Mouse (Mus musculus): ENCODE results near the gene Atp6ap2. TPM values are rescaled to one million over a fixed set of nuclear protein-coding genes. Genes with fewer than 3 reads are reported as not detected.
A peak's percentile ranks its signal among the peaks of the same experiment; 100 is the strongest.

The Atp6ap2 gene
- total and polyA plus RNA-seq, 2 experiments from 2014 or later, result 124 to 259 TPM

- H3K4me2 ChIP-seq (ENCODE audit: low read depth, low read length), result no peak overlapping the region
- TF ChIP-seq CTCF (IDR thresholded peaks at IDR 0.05; ENCODE audit: low read depth), result no peak
- H3K27me3 ChIP-seq (ENCODE audit: insufficient read depth, low read length), result no peaks in the 10 kb centered on the region
- H3K9me3 ChIP-seq (ENCODE audit: low read length), result no peaks in the 10 kb centered on the region
- H3K36me3 ChIP-seq (ENCODE audit: insufficient read depth, low read length), result no peaks in the 10 kb centered on the region
- no peak overlapping the region for H3K4me3 ChIP-seq (ENCODE audit: low read length)
- H3K9ac ChIP-seq (replicated peaks; ENCODE audit: low read length), result no peak overlapping the region
- 67% methylated on average over 3 of the region's 4 CpGs for WGBS
- H3K4me1 ChIP-seq (ENCODE audit: insufficient read depth, low read length), result no peaks in the 10 kb centered on the region
- no peak for DNase-seq (ENCODE audit: low spot score)
- H3K27ac ChIP-seq, result no peak overlapping the region
- no peak for ATAC-seq
Measured at GRCm38 (mm10) chrX:12625131-12625530, 37.5 kb downstream of the Atp6ap2 start.

- 32% methylated on average over 2 of the region's 2 CpGs for WGBS
- ATAC-seq, result no peak
- H3K27ac ChIP-seq, result no peak overlapping the region
- H3K36me3 ChIP-seq (ENCODE audit: insufficient read depth, low read length), result no peaks in the 10 kb centered on the region
- no peaks in the 10 kb centered on the region for H3K9me3 ChIP-seq (ENCODE audit: low read length)
- H3K4me1 ChIP-seq (ENCODE audit: insufficient read depth, low read length), result no peaks in the 10 kb centered on the region
- H3K4me2 ChIP-seq (ENCODE audit: low read depth, low read length), result no peak overlapping the region
- H3K9ac ChIP-seq (replicated peaks; ENCODE audit: low read length), result no peak overlapping the region
- H3K4me3 ChIP-seq (ENCODE audit: low read length), result no peak overlapping the region
- no peak for DNase-seq (ENCODE audit: low spot score)
- no peak for TF ChIP-seq CTCF (IDR thresholded peaks at IDR 0.05; ENCODE audit: low read depth)
- no peaks in the 10 kb centered on the region for H3K27me3 ChIP-seq (ENCODE audit: insufficient read depth, low read length)
Measured at GRCm38 (mm10) chrX:12644976-12645375, 57.4 kb downstream of the Atp6ap2 start.

- DNase-seq (ENCODE audit: low spot score), result peak; percentile 87
- Histone ChIP-seq H3K4me3 (ENCODE audit: low read length) (no peak overlapping the region), H3K27ac (no peak overlapping the region), H3K4me1 (ENCODE audit: insufficient read depth, low read length) (no peaks in the 10 kb centered on the region), H3K4me2 (ENCODE audit: low read depth, low read length) (no peak overlapping the region), H3K27me3 (ENCODE audit: insufficient read depth, low read length) (no peaks in the 10 kb centered on the region), H3K36me3 (ENCODE audit: insufficient read depth, low read length) (no peaks in the 10 kb centered on the region), H3K9ac (replicated peaks; ENCODE audit: low read length) (no peak overlapping the region), H3K9me3 (ENCODE audit: low read length) (no peaks in the 10 kb centered on the region)
- ATAC-seq, result peak; percentile 79
- TF ChIP-seq CTCF (IDR thresholded peaks at IDR 0.05; ENCODE audit: low read depth), result peak; percentile 51
- WGBS, result 46% methylated on average over 12 of the region's 12 CpGs
Measured at GRCm38 (mm10) chrX:12645531-12646304, 58.1 kb downstream of the Atp6ap2 start.

GRCm38 (mm10) chrX:12651906-12652305, 64.3 kb downstream of the Atp6ap2 start:
- no peak for DNase-seq (ENCODE audit: low spot score)
- Histone ChIP-seq H3K4me2 (ENCODE audit: low read depth, low read length) (no peak overlapping the region), H3K9me3 (ENCODE audit: low read length) (no peaks in the 10 kb centered on the region), H3K27ac (no peak overlapping the region), H3K27me3 (ENCODE audit: insufficient read depth, low read length) (no peaks in the 10 kb centered on the region), H3K4me1 (ENCODE audit: insufficient read depth, low read length) (no peaks in the 10 kb centered on the region), H3K9ac (replicated peaks; ENCODE audit: low read length) (no peak overlapping the region), H3K36me3 (ENCODE audit: insufficient read depth, low read length) (no peaks in the 10 kb centered on the region), H3K4me3 (ENCODE audit: low read length) (no peak overlapping the region)
- WGBS, result 90% methylated on average over 16 of the region's 16 CpGs
- no peak for TF ChIP-seq CTCF (IDR thresholded peaks at IDR 0.05; ENCODE audit: low read depth)
- no peak for ATAC-seq

GRCm38 (mm10) chrX:12653879-12654278, 66.3 kb downstream of the Atp6ap2 start:
- Histone ChIP-seq H3K4me2 (ENCODE audit: low read depth, low read length) (no peak overlapping the region), H3K9ac (replicated peaks; ENCODE audit: low read length) (no peak overlapping the region), H3K4me1 (ENCODE audit: insufficient read depth, low read length) (no peaks in the 10 kb centered on the region), H3K36me3 (ENCODE audit: insufficient read depth, low read length) (no peaks in the 10 kb centered on the region), H3K9me3 (ENCODE audit: low read length) (no peaks in the 10 kb centered on the region), H3K27me3 (ENCODE audit: insufficient read depth, low read length) (no peaks in the 10 kb centered on the region), H3K27ac (no peak overlapping the region), H3K4me3 (ENCODE audit: low read length) (no peak overlapping the region)
- DNase-seq (ENCODE audit: low spot score), result no peak
- no peak for ATAC-seq
- no peak for TF ChIP-seq CTCF (IDR thresholded peaks at IDR 0.05; ENCODE audit: low read depth)
- 50% methylated on average over 2 of the region's 2 CpGs for whole genome bisulfite sequencing

Other genes with a start within 250 kb of the Atp6ap2 start
- gene 1810030O07Rik, start 85.9 kb downstream of the Atp6ap2 start, total RNA-seq (2014; rRNA removed), result 15.0 and 15.7 TPM in 2 replicates
- gene 1810030O07Rik, start 85.9 kb downstream of the Atp6ap2 start, polyA plus RNA-seq (2015; fragmentation: Nextera tagmentation; extraction: Ambion mirVana), result 19.5 and 20.7 TPM in 2 replicates
- gene Med14, start 174.3 kb downstream of the Atp6ap2 start, total RNA-seq (2014; rRNA removed), result 28.0 and 28.4 TPM in 2 replicates
- 8.0 and 8.8 TPM in 2 replicates for gene Med14, start 174.3 kb downstream of the Atp6ap2 start, polyA plus RNA-seq (2015; fragmentation: Nextera tagmentation; extraction: Ambion mirVana)